Mouse (Mus musculus) erythroblast, embryonic 14.5 days (primary cell): ENCODE results near the gene Grem2. TPM values are rescaled to one million over a fixed set of nuclear protein-coding genes. Genes with fewer than 3 reads are reported as not detected.

Source experiments
- H3K27me3 ChIP-seq: 2 replicates; pipeline ENCODE4 v1.6.1; 2012; ENCODE audit warnings: inconsistent platforms; ENCODE audit not compliant: control insufficient read depth
- H3K36me3 ChIP-seq: 2 replicates; pipeline ENCODE4 v1.6.1; 2012; ENCODE audit warnings: mild to moderate bottlenecking, inconsistent platforms; ENCODE audit not compliant: control insufficient read depth
- H3K4me1 ChIP-seq: 2 replicates; pipeline ENCODE4 v1.6.1; 2012; ENCODE audit warnings: inconsistent platforms; ENCODE audit not compliant: control insufficient read depth
- H3K4me3 ChIP-seq: replicated peaks from 2 replicates; pipeline ENCODE3; 2012; ENCODE audit warnings: moderate library complexity, mild to moderate bottlenecking, inconsistent platforms
- H3K9me3 ChIP-seq: 2 replicates; pipeline ENCODE4 v1.6.1; 2012; ENCODE audit warnings: low read length, inconsistent platforms, mixed read lengths; ENCODE audit not compliant: control insufficient read depth
- GATA1 ChIP-seq: IDR thresholded peaks from 2 replicates; pipeline ENCODE4 v1.6.1; 2012; ENCODE audit warnings: low read length, inconsistent platforms, mixed read lengths
- TAL1 ChIP-seq: IDR thresholded peaks from 3 replicates; pipeline ENCODE4 v1.6.1; 2012; ENCODE audit warnings: low read length, inconsistent platforms, mixed read lengths
- polyA plus RNA-seq: library from polyadenylated mRNA; stranded (reverse); fragments of >175 nt; gene quantifications from 2 replicates; pipeline ENCODE4 v1.2.3, GENCODE M21; 2012

The Grem2 gene
- polyA plus RNA-seq, 1 experiment: not detected

GRCm38 (mm10) chr1:174902755-174903154 lies 18.9 kb downstream of the Grem2 start:
- no peak overlapping the region for H3K4me3 ChIP-seq
- peaks cover 13% of the 10 kb centered on the region for H3K9me3 ChIP-seq
- H3K27me3 ChIP-seq: no peaks in the 10 kb centered on the region
- H3K4me1 ChIP-seq: no peaks in the 10 kb centered on the region
- H3K36me3 ChIP-seq: no peaks in the 10 kb centered on the region
- no peak for TF ChIP-seq TAL1
- TF ChIP-seq GATA1: no peak

DNA sequence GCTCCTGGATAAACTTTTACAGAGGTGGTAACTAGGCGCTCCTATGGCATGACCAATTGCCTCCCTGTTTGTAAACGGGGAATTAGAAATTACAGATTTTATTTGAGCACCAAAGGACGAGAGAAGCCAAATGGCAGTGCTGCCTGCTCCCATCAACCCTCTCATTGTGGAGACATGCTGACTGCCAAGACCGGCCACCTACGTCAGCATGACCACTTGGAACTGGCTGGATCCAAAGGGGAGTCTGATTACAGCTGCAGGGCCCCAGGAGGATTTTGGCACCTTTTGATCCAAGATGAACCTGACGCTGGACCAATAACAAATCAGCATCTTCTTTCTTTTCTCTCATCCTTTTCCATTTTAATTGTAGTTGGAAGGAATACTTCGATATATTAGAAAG lies 29.1 kb downstream of the Grem2 start:
- no peaks in the 10 kb centered on the region for H3K27me3 ChIP-seq
- no peaks in the 10 kb centered on the region for H3K4me1 ChIP-seq
- H3K9me3 ChIP-seq: no peaks in the 10 kb centered on the region; the same call in 1 of the 2 replicates
- no peak for TF ChIP-seq TAL1
- no peak for TF ChIP-seq GATA1
- H3K36me3 ChIP-seq: no peaks in the 10 kb centered on the region
- no peak overlapping the region for H3K4me3 ChIP-seq

DNA sequence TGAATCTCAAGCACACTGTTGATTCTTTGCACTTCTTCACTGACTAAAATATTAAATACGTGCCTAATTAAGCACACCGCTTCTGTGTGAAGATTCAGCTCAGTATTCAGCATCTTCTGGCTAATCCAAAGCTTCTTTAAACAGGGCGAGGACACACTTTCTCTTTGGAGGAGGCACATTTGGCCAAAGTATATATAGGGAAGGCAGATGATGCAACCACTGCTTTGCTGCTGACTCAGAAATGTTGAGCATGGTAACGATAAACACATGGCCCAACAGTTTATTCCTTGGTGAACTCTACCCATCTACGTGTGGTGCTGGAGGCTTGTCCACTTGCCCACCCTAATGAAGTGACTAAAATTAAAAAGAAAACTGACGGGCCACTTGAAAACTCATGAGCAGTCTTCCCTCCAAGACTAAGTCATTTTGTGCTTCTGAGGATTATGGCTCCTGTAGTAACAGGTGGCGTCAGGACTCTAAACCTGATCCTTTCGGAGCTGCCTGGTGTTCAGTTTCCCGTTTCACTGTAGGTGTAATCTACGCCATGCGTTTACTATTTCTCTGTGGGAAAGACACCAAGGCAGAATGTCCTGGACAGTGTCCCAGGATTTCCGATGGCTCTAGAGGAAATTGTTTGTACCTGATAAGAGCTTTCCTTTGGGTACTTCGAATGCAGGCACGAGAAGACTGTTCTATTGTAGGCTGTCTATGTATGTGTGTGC lies 32.8 kb downstream of the Grem2 start:
- Histone ChIP-seq H3K27me3 (no peaks in the 10 kb centered on the region), H3K4me3 (no peak overlapping the region), H3K36me3 (no peaks in the 10 kb centered on the region), H3K9me3 (no peaks in the 10 kb centered on the region), H3K4me1 (no peaks in the 10 kb centered on the region)
- no peak for TF ChIP-seq TAL1
- no peak for TF ChIP-seq GATA1

DNA sequence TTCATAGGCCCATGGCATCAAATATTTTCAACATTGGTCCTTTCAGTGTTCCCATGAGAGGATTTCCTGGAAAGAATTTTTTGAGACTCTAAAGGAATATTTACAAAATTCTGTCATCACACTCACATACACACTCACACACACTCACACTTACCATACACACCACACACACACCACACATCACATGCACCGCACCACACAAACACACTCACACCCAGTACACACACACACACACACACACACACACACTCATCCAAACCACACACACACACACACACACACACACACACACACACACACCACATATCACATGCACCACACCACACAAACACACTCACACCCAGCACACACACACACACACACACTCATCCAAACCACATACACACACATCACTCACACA lies 33.5 kb downstream of the Grem2 start:
- no peaks in the 10 kb centered on the region for H3K9me3 ChIP-seq
- TF ChIP-seq GATA1 (no peak), TAL1 (no peak)
- no peaks in the 10 kb centered on the region for H3K27me3 ChIP-seq
- no peaks in the 10 kb centered on the region for H3K4me1 ChIP-seq
- no peak overlapping the region for H3K4me3 ChIP-seq
- H3K36me3 ChIP-seq: no peaks in the 10 kb centered on the region

GRCm38 (mm10) chr1:174882496-174882895 lies 39.1 kb downstream of the Grem2 start:
- TF ChIP-seq GATA1 (no peak), TAL1 (no peak)
- Histone ChIP-seq H3K4me3 (no peak overlapping the region), H3K36me3 (no peaks in the 10 kb centered on the region), H3K9me3 (no peaks in the 10 kb centered on the region), H3K27me3 (no peaks in the 10 kb centered on the region), H3K4me1 (no peaks in the 10 kb centered on the region)

- Histone ChIP-seq H3K36me3 (no peaks in the 10 kb centered on the region), H3K4me1 (no peaks in the 10 kb centered on the region), H3K27me3 (no peaks in the 10 kb centered on the region), H3K9me3 (peaks cover 6% of the 10 kb centered on the region; the same call in 1 of the 2 replicates), H3K4me3 (no peak overlapping the region)
- TF ChIP-seq GATA1: no peak
- no peak for TF ChIP-seq TAL1
Measured at GRCm38 (mm10) chr1:174875173-174875572, 46.4 kb downstream of the Grem2 start.

DNA sequence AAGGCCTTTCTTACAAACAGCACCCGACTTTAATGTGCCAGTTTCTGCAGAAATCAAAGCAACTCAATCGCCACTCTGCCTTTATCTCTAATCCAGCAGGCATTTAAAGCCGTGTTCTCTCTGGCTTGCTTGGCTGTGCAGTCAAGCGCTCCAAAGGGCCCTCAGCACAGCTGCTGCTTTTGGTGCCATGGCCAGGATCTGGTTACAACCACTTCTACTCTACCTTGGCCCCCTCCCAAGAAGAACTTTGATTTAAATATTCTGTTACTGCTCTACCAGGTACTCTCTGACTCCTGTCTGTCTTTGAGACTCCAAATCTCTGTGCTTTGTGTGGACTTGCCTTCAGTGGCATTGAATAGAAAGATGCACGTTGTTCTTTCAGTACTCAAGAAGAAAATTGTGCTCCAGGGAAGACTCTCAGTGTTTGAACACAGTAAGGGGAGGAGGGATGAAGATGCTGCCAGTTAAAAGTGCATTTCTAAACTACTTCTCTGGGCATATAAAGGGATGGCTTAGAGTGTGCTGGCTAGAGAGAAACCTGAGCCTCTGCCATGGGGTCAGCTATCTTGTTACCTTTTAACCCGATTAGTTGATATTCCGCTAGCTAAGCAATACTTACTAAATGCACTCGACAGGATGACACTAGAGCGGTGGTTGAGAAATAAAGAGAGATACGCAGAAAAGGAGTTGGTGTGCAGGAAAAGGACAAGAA lies 61.1 kb downstream of the Grem2 start:
- no peaks in the 10 kb centered on the region for H3K36me3 ChIP-seq
- no peak overlapping the region for H3K4me3 ChIP-seq
- TF ChIP-seq TAL1: no peak
- no peak for TF ChIP-seq GATA1
- H3K27me3 ChIP-seq: no peaks in the 10 kb centered on the region
- no peaks in the 10 kb centered on the region for H3K4me1 ChIP-seq
- 0 out of 2 replicates have a peak, but pooled peaks cover 3% of the 10 kb centered on the region for H3K9me3 ChIP-seq

DNA sequence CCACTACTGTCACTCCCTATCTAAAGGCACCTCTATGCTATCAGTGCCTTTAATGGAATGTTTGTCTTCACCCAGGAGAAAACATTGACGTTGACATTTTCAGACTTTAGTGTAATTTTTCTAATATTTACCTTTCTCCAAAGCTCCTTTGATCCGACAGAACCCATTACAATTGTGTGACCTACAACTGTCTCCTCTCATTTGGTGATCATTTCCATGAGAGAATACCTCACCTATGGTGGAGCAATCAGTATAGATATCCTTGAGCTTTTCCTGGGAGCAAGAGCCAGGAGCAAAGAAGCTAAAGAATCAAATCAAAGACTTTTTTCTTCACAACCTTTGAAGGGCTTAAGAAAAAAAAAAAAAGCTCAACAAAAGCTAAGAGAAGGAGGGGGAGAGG lies 65.4 kb downstream of the Grem2 start:
- TF ChIP-seq TAL1: no peak
- TF ChIP-seq GATA1: no peak
- Histone ChIP-seq H3K36me3 (no peaks in the 10 kb centered on the region), H3K27me3 (no peaks in the 10 kb centered on the region), H3K4me3 (no peak overlapping the region), H3K4me1 (no peaks in the 10 kb centered on the region), H3K9me3 (0 out of 2 replicates have a peak, but pooled peaks cover 3% of the 10 kb centered on the region)

DNA sequence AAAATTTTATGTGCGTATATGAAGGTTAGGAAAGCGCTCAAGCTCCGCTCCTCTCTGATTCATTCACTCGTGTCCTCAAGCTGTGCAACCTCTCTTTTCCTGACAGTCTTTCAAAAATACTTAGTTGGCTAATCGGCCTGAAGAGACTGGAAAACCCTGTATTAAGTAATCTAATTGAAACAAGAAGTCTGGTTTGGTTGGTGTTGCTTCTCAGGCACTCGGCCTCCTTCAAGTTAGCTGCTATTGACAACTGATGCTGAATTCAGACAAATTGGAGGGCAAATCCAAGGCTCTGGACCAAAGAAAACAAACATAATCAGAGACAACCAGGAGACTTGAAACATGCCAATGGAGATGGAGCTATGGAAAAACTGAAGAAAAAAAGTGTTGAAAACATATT lies 76.8 kb downstream of the Grem2 start:
- peaks cover 3% of the 10 kb centered on the region; the same call in 1 of the 2 replicates for H3K9me3 ChIP-seq
- no peak for TF ChIP-seq GATA1
- no peak for TF ChIP-seq TAL1
- H3K36me3 ChIP-seq: no peaks in the 10 kb centered on the region
- H3K4me1 ChIP-seq: no peaks in the 10 kb centered on the region
- no peaks in the 10 kb centered on the region for H3K27me3 ChIP-seq
- no peak overlapping the region for H3K4me3 ChIP-seq
